Mouse (Mus musculus) myocyte (in vitro differentiated cells): ENCODE data around the gene Gm4922.

Experiments
- MAX ChIP-seq: IDR thresholded peaks from one replicate; pipeline ENCODE4 v1.6.1; 2011; ENCODE audit warnings: low read depth, mild to moderate bottlenecking, control low read depth
- POLR2A ChIP-seq: IDR thresholded peaks from one replicate; pipeline ENCODE4 v1.6.1; 2011; ENCODE audit warnings: low read depth, mild to moderate bottlenecking, control low read depth, moderate library complexity; ENCODE audit not compliant: insufficient read length
- POLR2AphosphoS2 ChIP-seq: IDR thresholded peaks from one replicate; pipeline ENCODE4 v1.6.1; 2011; ENCODE audit warnings: low read depth, control low read depth; ENCODE audit not compliant: insufficient read length
- TCF12 ChIP-seq: IDR thresholded peaks from one replicate; pipeline ENCODE4 v1.6.1; 2011; ENCODE audit warnings: mild to moderate bottlenecking, control low read depth; ENCODE audit not compliant: poor library complexity, insufficient read depth, severe bottlenecking
- TCF3 ChIP-seq: IDR thresholded peaks from one replicate; pipeline ENCODE4 v1.6.1; 2011; ENCODE audit warnings: low read depth, control low read depth; ENCODE audit not compliant: insufficient read length
- USF1 ChIP-seq: IDR thresholded peaks from one replicate; pipeline ENCODE4 v1.6.1; 2011; ENCODE audit warnings: low read depth, mild to moderate bottlenecking, control low read depth, moderate library complexity

- TF ChIP-seq POLR2A (no peak), USF1 (no peak), POLR2AphosphoS2 (no peak), TCF3 (no peak), MAX (no peak), TCF12 (no peak)
Observed at GRCm38 (mm10) chr10:18816560-18816959, 30.0 kb upstream of the Gm4922 start.
